Mouse (Mus musculus) embryonic fibroblast, embryonic 13.5 days (primary cell): Measurements from ENCODE around the gene Gm16181.

Experiments
- CTCF ChIP-seq: IDR thresholded peaks from 2 replicates; pipeline ENCODE4 v1.5.1; 2011; ENCODE audit warnings: mild to moderate bottlenecking, control low read depth, low read length, moderate library complexity, borderline replicate concordance; ENCODE audit not compliant: insufficient read depth
- POLR2A ChIP-seq: IDR thresholded peaks from 2 replicates; pipeline ENCODE4 v1.6.1; 2011; ENCODE audit warnings: low read depth, mild to moderate bottlenecking, control low read depth, low read length, moderate library complexity

DNA sequence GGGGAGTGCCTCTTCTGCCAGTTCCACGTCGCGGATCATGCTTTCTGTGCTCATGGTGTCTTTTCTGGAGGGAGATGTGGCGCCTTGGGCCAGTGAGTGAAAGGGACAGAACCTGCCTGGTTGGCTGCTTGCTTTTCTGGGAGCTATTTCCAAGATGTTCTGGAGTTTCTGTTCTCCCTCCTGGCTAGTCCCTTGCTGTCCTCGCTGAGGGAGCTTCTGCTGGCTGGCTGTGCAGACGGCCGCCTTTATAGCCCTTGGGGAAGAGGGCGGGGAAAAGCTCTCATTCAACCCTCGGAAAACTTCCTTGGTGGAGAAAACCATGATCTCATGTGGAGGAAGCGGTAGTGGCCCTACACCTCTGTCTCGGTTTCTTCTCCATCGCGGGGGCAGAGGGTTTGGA is 18.8 kb upstream of the Gm16181 start, which contains the start of gene Tnf:
- TF ChIP-seq CTCF (no peak), POLR2A (no peak)
